ENCODE assay signal across 10 mouse cellular contexts in genomic region chr10:69834700-69835099, GRCm38 (mm10).
DNase-seq lines count a peak whose midpoint lies in the region; TF ChIP-seq lines count a peak whose summit lies in the region.
"Had no signal": no experiment of that assay in that cellular context is flagged by ENCODE, and none has a peak within 500 bp of the region (broad histone marks: within the 10 kb centered on the region; RNA-seq: fewer than 3 reads in every experiment).

No protein-coding gene starts in this region.

- peak; percentile 28 to 52 for DNase-seq in urinary bladder, adult 18-20 months (ENCODE audit: low spot score in 2 of 2)
- no peak for DNase-seq in urinary bladder, adult 2 months (ENCODE audit: low spot score)
- DNase-seq in gonadal fat pad, adult 2 months (ENCODE audit: low read depth): peak; percentile 62
- peak; percentile 53 to 64 for DNase-seq in kidney, postnatal 36 days
- DNase-seq in urinary bladder, postnatal 4 days (ENCODE audit: low spot score in 2 of 2): peak; percentile 57 to 74
- DNase-seq in cerebellum, adult 11-12 months: no peak
- no peak for DNase-seq in left cerebral cortex, adult 2 months (ENCODE audit: extremely low spot score in 1 of 2, low spot score in 2 of 2)
- no peak for DNase-seq in embryo, embryonic 11 days

- H3K27ac ChIP-seq in left cerebral cortex, adult 2 months: no peak overlapping the region
- H3K27ac ChIP-seq: embryonic facial prominence, embryonic 12.5 days; limb, embryonic 12.5 days had no signal

- intact Hi-C loops in left cerebral cortex, adult 2 months (cut with DNase I): no loop called here

- H3K4me3 ChIP-seq in left cerebral cortex, adult 2 months: no peak overlapping the region
- H3K4me3 ChIP-seq: embryonic facial prominence, embryonic 12.5 days; limb, embryonic 12.5 days had no signal

- no peak for TF ChIP-seq CTCF in left cerebral cortex, adult 2 months (IDR thresholded peaks at IDR 0.05)

Comparison
In these comparisons a context has a peak if more than half of its experiments do, and no peak if none do; other contexts are left out.
1. DNase-seq: peak in urinary bladder, adult 18-20 months (2 of 2), gonadal fat pad, adult 2 months (single experiment), kidney, postnatal 36 days (2 of 2) and urinary bladder, postnatal 4 days (2 of 2); none in urinary bladder, adult 2 months (single experiment), cerebellum, adult 11-12 months (single experiment), left cerebral cortex, adult 2 months (0 of 2) and embryo, embryonic 11 days (single experiment).